7 mouse cellular contexts compared by ENCODE assay signal in genomic region chr1:4572311-4572710, GRCm38 (mm10).
DNase-seq lines count a peak whose midpoint lies in the region; ATAC-seq and TF ChIP-seq lines count a peak whose summit lies in the region.

No protein-coding gene starts in this region.

- TF ChIP-seq CTCF in left cerebral cortex, adult 2 months (IDR thresholded peaks at IDR 0.05): no peak

- H3K36me3 ChIP-seq in forebrain, embryonic 16.5 days (ENCODE audit: control insufficient read depth, insufficient read depth): no peaks in the 10 kb centered on the region
- H3K36me3 ChIP-seq in limb, embryonic 14.5 days (ENCODE audit: control insufficient read depth, insufficient read depth, low read length): no peaks in the 10 kb centered on the region
- H3K36me3 ChIP-seq in stomach, embryonic 14.5 days (ENCODE audit: control insufficient read depth, insufficient read depth, low read length): no peaks in the 10 kb centered on the region

- intact Hi-C loops in left cerebral cortex, adult 2 months (cut with DNase I): no loop called here
- intact Hi-C loops in left cerebral cortex, postnatal 4 days (cut with DNase I): no loop called here

- H3K9me3 ChIP-seq in forebrain, embryonic 16.5 days (ENCODE audit: control insufficient read depth, low read length): no peaks in the 10 kb centered on the region
- peaks cover 6% of the 10 kb centered on the region; the same call in 1 of the 2 replicates for H3K9me3 ChIP-seq in limb, embryonic 14.5 days (ENCODE audit: control insufficient read depth, low read length)
- no peaks in the 10 kb centered on the region for H3K9me3 ChIP-seq in stomach, embryonic 14.5 days (ENCODE audit: control insufficient read depth, low read depth, low read length)

- peaks cover 3% of the 10 kb centered on the region; the same call in 1 of the 2 replicates for H3K4me1 ChIP-seq in forebrain, embryonic 16.5 days (replicated peaks; ENCODE audit: control insufficient read depth, insufficient read depth, low read length)
- H3K4me1 ChIP-seq in limb, embryonic 14.5 days (ENCODE audit: control insufficient read depth, insufficient read depth, low read length): no peaks in the 10 kb centered on the region
- no peaks in the 10 kb centered on the region for H3K4me1 ChIP-seq in stomach, embryonic 14.5 days (ENCODE audit: control insufficient read depth, insufficient read depth, low read length)

- H3K9ac ChIP-seq in forebrain, embryonic 16.5 days (replicated peaks; ENCODE audit: low read depth, low read length): peak overlapping the region; percentile 94
- peak overlapping the region; percentile 75 for H3K9ac ChIP-seq in limb, embryonic 14.5 days (ENCODE audit: low read depth, low read length, severe bottlenecking)
- no peak overlapping the region for H3K9ac ChIP-seq in stomach, embryonic 14.5 days (replicated peaks; ENCODE audit: low read depth, low read length)

- WGBS in forebrain, embryonic 16.5 days: 32% methylated on average over 3 of the region's 3 CpGs
- WGBS in limb, embryonic 14.5 days: 24% methylated on average over 3 of the region's 3 CpGs
- whole genome bisulfite sequencing in stomach, embryonic 14.5 days: 51% methylated on average over 3 of the region's 3 CpGs

- peak overlapping the region; percentile 68 for H3K4me3 ChIP-seq in left cerebral cortex, adult 2 months
- peak overlapping the region; percentile 62 for H3K4me3 ChIP-seq in forebrain, embryonic 16.5 days (replicated peaks; ENCODE audit: low read length)
- peak overlapping the region; percentile 48 for H3K4me3 ChIP-seq in limb, embryonic 14.5 days (replicated peaks; ENCODE audit: low read length)
- no peak overlapping the region; the same call in 1 of the 2 replicates for H3K4me3 ChIP-seq in stomach, embryonic 14.5 days (ENCODE audit: low read depth, low read length)

- no peak overlapping the region for H3K27ac ChIP-seq in left cerebral cortex, adult 2 months
- H3K27ac ChIP-seq in forebrain, embryonic 16.5 days (ENCODE audit: low read length): peak overlapping the region; percentile 82
- H3K27ac ChIP-seq in limb, embryonic 14.5 days (replicated peaks; ENCODE audit: low read depth, low read length): peak overlapping the region; percentile 81; the same call in 1 of the 2 replicates
- H3K27ac ChIP-seq in stomach, embryonic 14.5 days (ENCODE audit: low read length): peak overlapping the region; percentile 72; the same call in 1 of the 2 replicates

- peak overlapping the region; percentile 55 for H3K4me2 ChIP-seq in forebrain, embryonic 16.5 days (ENCODE audit: low read length)
- peak overlapping the region; percentile 78 for H3K4me2 ChIP-seq in limb, embryonic 14.5 days (replicated peaks; ENCODE audit: low read depth, low read length, severe bottlenecking)
- H3K4me2 ChIP-seq in stomach, embryonic 14.5 days (replicated peaks; ENCODE audit: low read depth, low read length): peak overlapping the region; percentile 74

- no peak for DNase-seq in left cerebral cortex, adult 2 months (ENCODE audit: extremely low spot score in 1 of 2, low spot score in 2 of 2)
- no peak for DNase-seq in left cerebral cortex, postnatal 4 days
- DNase-seq in limb, embryonic 14.5 days (ENCODE audit: low spot score): no peak
- DNase-seq in ovary, postnatal 36 days (ENCODE audit: low spot score): no peak
- no peak for DNase-seq in yolk sac, embryonic 10.5 days (ENCODE audit: low spot score)

- TF ChIP-seq POLR2A in limb, embryonic 14.5 days (IDR thresholded peaks at IDR 0.05; ENCODE audit: borderline replicate concordance, extremely low read depth, insufficient read depth, insufficient read length): no peak

- no peaks in the 10 kb centered on the region for H3K27me3 ChIP-seq in forebrain, embryonic 16.5 days (replicated peaks; ENCODE audit: control insufficient read depth, insufficient read depth, low read length)
- no peaks in the 10 kb centered on the region for H3K27me3 ChIP-seq in limb, embryonic 14.5 days (ENCODE audit: control insufficient read depth, insufficient read depth, low read length)
- H3K27me3 ChIP-seq in stomach, embryonic 14.5 days (ENCODE audit: control insufficient read depth, insufficient read depth, low read length): no peaks in the 10 kb centered on the region

- ATAC-seq in forebrain, embryonic 16.5 days: no peak
- no peak for ATAC-seq in limb, embryonic 14.5 days (ENCODE audit: low FRiP score, low read depth)
- no peak for ATAC-seq in stomach, embryonic 14.5 days (ENCODE audit: insufficient number of reproducible peaks, insufficient read depth, low FRiP score, low read depth)
